Mouse (Mus musculus) heart, embryonic 15.5 days (tissue): Measurements from ENCODE around the gene Pde4a. TPM values are rescaled to one million over a fixed set of nuclear protein-coding genes. Genes with fewer than 3 reads are reported as not detected.
"Not testable (repeated sequence)": the region's sequence is repeated elsewhere in the genome, so short reads cannot be mapped to it uniquely, and the experiment has no call there.

Experiments
- ATAC-seq: fragments of 200-750 bp; cut with Nextera tagmentation; replicated peaks from 2 replicates; pipeline ENCODE4 v1.8.0; 2017; ENCODE audit warnings: low read depth, moderate TSS enrichment; ENCODE audit not compliant: insufficient number of reproducible peaks, insufficient read depth, low FRiP score
- H3K27ac ChIP-seq: fragments of 300-500 bp; sonication (generic); 2 replicates; pipeline ENCODE4 v1.5.1; 2015; ENCODE audit warnings: mild to moderate bottlenecking, inconsistent platforms
- H3K27me3 ChIP-seq: fragments of 300-500 bp; sonication (generic); 2 replicates; pipeline ENCODE4 v1.6.1; 2015; ENCODE audit warnings: inconsistent platforms
- H3K36me3 ChIP-seq: fragments of 300-500 bp; sonication (generic); 2 replicates; pipeline ENCODE4 v1.6.1; 2015; ENCODE audit warnings: mild to moderate bottlenecking, inconsistent platforms
- H3K4me1 ChIP-seq: fragments of 300-500 bp; sonication (generic); replicated peaks from 2 replicates; pipeline ENCODE4 v1.6.1; 2015; ENCODE audit warnings: inconsistent platforms
- H3K4me2 ChIP-seq: fragments of 300-500 bp; sonication (generic); 2 replicates; pipeline ENCODE4 v1.6.1; 2015; ENCODE audit warnings: inconsistent platforms, mild to moderate bottlenecking, moderate library complexity
- H3K4me3 ChIP-seq: fragments of 300-500 bp; sonication (generic); 2 replicates; pipeline ENCODE4 v1.5.1; 2015; ENCODE audit warnings: mild to moderate bottlenecking, inconsistent platforms
- H3K9ac ChIP-seq: fragments of 300-500 bp; sonication (generic); 2 replicates; pipeline ENCODE4 v1.6.1; 2015; ENCODE audit warnings: mild to moderate bottlenecking, inconsistent platforms
- H3K9me3 ChIP-seq: fragments of 300-500 bp; sonication (generic); replicated peaks from 2 replicates; pipeline ENCODE4 v1.6.1; 2016; ENCODE audit warnings: inconsistent platforms
- WGBS: fragments of 180-500 bp; shearing (Covaris S2); methylation state at CpG from one replicate; pipeline ENCODE4 v1.1.7; 2015; ENCODE audit warnings: mixed read lengths; 5-methylcytosine and 5-hydroxymethylcytosine counted together
- polyA plus RNA-seq: library from polyadenylated mRNA; unstranded; fragments of >200 nt; fragmentation: Nextera tagmentation; extraction: Ambion mirVana; gene quantifications from 2 replicates; pipeline ENCODE4 v1.2.1, GENCODE M21; 2015

Gene Pde4a
- polyA plus RNA-seq, 1 experiment from 2014 or later, result 13.0 TPM

DNA sequence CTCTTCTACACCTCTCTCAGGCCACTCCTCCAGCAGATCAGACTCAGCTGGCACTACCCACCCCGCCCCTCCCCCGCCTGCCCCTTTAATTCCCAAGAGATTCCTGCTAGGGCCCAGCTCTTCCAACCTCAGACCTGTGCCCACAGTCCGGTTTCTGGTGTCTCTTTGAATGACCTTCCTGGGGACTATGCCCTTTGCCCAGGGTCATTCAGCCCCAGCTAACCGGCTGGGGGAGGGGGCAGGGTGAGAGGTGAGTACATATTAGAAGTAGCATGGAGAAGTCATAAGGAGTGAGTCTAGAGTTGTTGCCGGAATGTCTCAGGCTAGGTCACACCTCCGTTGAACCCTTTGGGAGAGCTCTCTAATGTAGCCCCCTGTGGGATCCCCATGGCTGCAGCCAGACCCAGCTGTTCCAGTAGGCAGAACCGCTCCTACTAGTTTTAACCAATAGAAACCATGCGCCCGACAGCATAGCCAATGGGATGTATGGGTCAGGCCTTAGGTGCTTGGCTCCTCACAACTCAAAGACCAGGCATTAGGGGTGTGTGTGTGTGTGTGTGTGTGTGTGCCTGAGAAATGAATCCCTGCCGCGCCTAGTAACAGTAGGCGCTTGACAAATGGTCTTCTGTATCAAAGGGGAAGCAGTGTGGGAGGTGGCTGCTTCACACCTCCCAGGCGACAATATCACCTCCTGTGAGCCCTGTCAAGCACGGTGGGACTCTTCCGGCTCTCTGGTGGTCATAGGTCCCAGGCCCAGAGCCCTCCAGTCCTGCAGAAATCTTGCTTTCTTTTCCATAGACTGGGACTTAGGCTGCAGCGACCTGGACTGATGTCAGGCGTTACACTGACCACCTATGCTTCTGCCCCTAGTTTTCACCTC is 84.4 kb downstream of the Pde4a start:
- H3K27me3 ChIP-seq, result peaks cover 69% of the 10 kb centered on the region
- H3K4me1 ChIP-seq, result peaks cover 15% of the 10 kb centered on the region
- H3K9me3 ChIP-seq, result no peaks in the 10 kb centered on the region
- H3K9ac ChIP-seq, result no peak overlapping the region
- 24% methylated on average over 17 of the region's 17 CpGs for WGBS
- H3K36me3 ChIP-seq, result no peaks in the 10 kb centered on the region
- H3K4me2 ChIP-seq, result no peak overlapping the region
- no peak overlapping the region for H3K27ac ChIP-seq
- H3K4me3 ChIP-seq, result no peak overlapping the region
- no peak for ATAC-seq

DNA sequence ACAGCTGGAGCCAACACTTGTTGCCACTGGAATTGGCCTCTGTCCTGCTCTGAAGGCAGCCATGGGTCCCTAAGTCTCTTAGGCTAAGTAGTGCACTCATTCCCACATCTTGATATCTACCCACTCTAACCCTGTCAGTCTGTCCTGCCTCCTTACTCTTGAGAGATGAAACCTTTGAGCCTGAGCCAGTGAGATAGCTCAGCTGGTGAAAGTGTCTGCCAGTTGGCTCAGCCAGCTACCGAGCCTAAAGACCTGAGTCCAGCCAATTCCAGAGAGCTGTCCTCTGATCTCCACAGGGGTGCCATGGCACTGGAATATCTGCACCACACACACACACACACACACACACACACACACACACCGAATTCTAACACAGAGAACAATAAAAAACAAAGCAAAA is 85.0 kb downstream of the Pde4a start:
- 68% methylated on average over 2 of the region's 2 CpGs for WGBS
- H3K36me3 ChIP-seq, result no peaks in the 10 kb centered on the region
- no peak for ATAC-seq

DNA sequence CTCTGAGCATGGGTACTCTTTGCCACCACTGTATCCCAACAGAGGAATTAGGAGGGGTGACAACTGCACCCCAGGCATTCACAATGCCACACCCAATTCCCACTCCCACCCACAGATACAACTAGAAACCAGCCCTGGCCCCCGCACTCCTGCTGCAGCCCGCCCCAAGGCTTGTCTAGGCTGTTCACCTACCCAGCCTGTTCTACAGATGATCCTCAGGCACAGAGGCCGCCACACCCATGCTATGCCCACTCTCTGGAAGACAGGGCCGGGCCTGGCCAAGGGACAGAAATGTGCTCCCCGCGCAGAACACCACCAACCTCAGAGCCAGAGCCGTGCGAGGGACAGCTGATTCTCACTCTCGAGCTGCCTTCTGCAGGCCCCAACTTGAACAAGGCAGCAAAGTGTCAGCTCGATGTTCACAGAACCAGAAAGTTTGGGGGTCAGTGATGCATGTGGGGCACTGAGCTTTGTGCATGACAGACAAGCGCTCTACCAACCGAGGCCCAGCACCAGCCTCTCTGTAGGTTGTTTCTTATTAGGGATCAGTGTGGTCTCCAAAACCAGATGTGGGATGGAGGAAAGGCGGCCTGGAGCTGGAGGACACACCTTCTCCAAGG is 85.7 kb downstream of the Pde4a start:
- Histone ChIP-seq H3K4me2 (no peak overlapping the region), H3K4me1 (peaks cover 9% of the 10 kb centered on the region), H3K36me3 (no peaks in the 10 kb centered on the region), H3K27ac (no peak overlapping the region), H3K9ac (no peak overlapping the region), H3K9me3 (no peaks in the 10 kb centered on the region), H3K4me3 (no peak overlapping the region), H3K27me3 (peaks cover 55% of the 10 kb centered on the region)
- whole genome bisulfite sequencing, result 65% methylated on average over 13 of the region's 13 CpGs
- no peak for ATAC-seq

More for the DNA sequence above, 85.0 kb downstream of the Pde4a start:
- Histone ChIP-seq H3K9me3 (no peaks in the 10 kb centered on the region), H3K27ac (no peak overlapping the region), H3K4me2 (no peak overlapping the region), H3K9ac (no peak overlapping the region), H3K4me3 (no peak overlapping the region), H3K27me3 (peaks cover 63% of the 10 kb centered on the region), H3K4me1 (peaks cover 9% of the 10 kb centered on the region)

DNA sequence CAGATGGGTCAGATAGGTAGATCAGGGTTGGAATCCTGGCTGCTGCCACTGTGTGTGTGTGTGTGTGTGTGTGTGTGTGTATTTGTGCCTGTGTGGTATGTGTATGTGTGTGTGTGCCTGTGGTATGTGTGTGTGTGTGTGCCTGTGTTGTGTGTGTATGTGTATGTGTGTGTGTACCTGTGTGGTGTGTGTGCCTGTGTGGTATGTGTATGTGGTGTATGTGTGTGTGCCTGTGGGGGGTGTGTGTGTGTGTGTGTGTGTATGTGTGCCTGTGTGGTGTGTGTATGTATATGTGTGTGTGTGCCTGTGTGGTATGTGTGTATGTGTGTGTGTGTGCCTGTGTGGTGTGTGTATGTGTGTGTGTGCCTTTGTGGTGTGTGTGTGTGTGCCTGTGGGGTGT is 89.2 kb downstream of the Pde4a start:
- Histone ChIP-seq H3K27me3 (peaks cover 24% of the 10 kb centered on the region), H3K9me3 (no peaks in the 10 kb centered on the region), H3K4me1 (peaks cover 2% of the 10 kb centered on the region; the same call in 1 of the 2 replicates), H3K36me3 (no peaks in the 10 kb centered on the region), H3K9ac (no peak overlapping the region), H3K4me2 (no peak overlapping the region), H3K4me3 (no peak overlapping the region), H3K27ac (no peak overlapping the region)
- no peak for ATAC-seq

DNA sequence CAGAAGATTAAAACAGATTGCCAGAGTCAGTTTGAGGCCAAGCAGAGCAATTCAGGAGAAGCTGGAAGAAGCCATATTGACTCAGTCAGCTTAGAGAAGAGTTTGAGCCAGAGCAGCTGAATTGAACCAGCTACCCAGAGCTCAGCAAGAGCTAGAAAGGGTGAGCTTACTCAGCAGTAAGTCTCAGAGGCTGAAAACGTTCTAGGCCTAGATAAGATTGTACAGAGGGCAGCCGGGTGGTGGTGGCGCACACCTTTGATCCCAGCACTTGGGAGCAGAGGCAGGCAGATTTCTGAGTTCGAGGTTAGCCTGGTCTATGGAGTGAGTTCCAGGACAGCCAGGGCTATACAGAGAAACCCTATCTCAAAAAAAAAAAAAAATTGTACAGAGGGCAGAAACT is 90.8 kb downstream of the Pde4a start:
- not testable (repeated sequence) for H3K36me3 ChIP-seq, H3K27ac ChIP-seq
- 63% methylated on average over 4 of the region's 4 CpGs for WGBS

DNA sequence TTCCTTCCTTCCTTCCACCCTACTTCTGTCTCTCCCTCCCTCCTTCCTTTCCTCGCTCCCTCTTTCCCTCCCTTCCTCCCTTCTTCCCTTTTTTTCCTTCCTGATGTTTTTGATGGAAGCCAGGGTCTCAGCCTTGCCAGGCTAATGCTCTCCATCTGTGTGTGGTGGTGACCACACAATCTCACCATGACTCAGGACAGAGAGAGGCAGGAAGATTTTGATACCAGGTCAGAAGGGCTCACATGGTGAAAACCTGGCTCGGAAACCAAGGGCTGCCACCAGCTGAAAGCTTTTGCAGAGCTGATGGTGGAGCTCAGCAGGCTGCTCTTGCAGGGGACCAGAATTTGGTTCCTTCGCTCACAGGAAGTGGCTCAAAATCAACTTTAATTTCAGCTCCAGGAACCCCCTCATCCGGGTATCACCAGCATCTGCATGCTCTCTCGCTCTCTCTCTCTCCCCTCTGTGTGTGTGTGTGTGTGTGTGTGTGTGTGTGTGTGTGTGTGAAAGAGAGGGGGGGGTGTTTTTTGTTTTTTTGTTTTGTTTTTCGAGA is 95.1 kb downstream of the Pde4a start:
- Histone ChIP-seq H3K9ac (no peak overlapping the region), H3K9me3 (no peaks in the 10 kb centered on the region), H3K4me2 (no peak overlapping the region), H3K27ac (no peak overlapping the region), H3K27me3 (no peaks in the 10 kb centered on the region), H3K4me3 (no peak overlapping the region), H3K36me3 (no peaks in the 10 kb centered on the region), H3K4me1 (peaks cover 8% of the 10 kb centered on the region)
- ATAC-seq, result no peak
- 67% methylated on average over 6 of the region's 6 CpGs for WGBS

More for the DNA sequence above, 90.8 kb downstream of the Pde4a start:
- H3K4me3 ChIP-seq, H3K9ac ChIP-seq, H3K9me3 ChIP-seq, H3K27me3 ChIP-seq, H3K4me1 ChIP-seq, H3K4me2 ChIP-seq, ATAC-seq: not testable (repeated sequence)

DNA sequence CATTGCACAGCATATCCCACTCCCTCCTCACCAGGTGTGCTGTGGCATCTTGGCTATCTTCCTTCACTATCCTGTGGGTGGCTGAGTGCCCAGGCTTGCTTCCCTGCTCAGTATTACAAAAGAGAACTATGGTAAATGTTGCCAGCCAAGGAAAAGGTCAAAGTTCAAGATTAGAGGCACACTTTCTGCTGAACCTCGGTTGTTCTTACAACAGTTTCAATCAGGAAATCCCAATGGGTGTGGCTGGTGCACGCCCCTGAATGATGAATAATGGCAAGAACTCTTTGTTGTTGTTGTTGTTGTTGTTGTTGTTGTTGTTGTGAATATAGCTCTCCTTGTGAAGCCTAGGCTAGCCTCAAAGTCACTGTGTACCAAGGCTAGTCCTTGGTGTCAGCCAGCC is 96.3 kb downstream of the Pde4a start:
- Histone ChIP-seq H3K27ac (no peak overlapping the region), H3K9ac (no peak overlapping the region), H3K4me1 (peaks cover 21% of the 10 kb centered on the region), H3K4me3 (no peak overlapping the region), H3K4me2 (no peak overlapping the region), H3K9me3 (no peaks in the 10 kb centered on the region), H3K27me3 (no peaks in the 10 kb centered on the region), H3K36me3 (peaks cover 1% of the 10 kb centered on the region; the same call in 1 of the 2 replicates)
- 59% methylated on average over 2 of the region's 2 CpGs for WGBS
- ATAC-seq, result no peak

Other genes starting within 250 kb of the Pde4a start
- gene Dnmt1, start 205.8 kb upstream of the Pde4a start, polyA plus RNA-seq, result 41.7 and 61.2 TPM in 2 replicates
- 16.9 and 26.6 TPM in 2 replicates for gene S1pr2, start 188.9 kb upstream of the Pde4a start, polyA plus RNA-seq
- gene Mrpl4, start 163.0 kb upstream of the Pde4a start, polyA plus RNA-seq, result 136 and 147 TPM in 2 replicates
- 13.2 and 24.9 TPM in 2 replicates for gene Icam1, start 149.7 kb upstream of the Pde4a start, polyA plus RNA-seq
- gene Icam4, start 136.3 kb upstream of the Pde4a start, polyA plus RNA-seq, result 1.9 and 2.8 TPM in 2 replicates
- gene Icam5, start 133.6 kb upstream of the Pde4a start, polyA plus RNA-seq, result 0.04 and 0.13 TPM in 2 replicates
- 0.42 TPM in 1 of 2 replicates, not detected in the other for gene Zglp1, start 98.6 kb upstream of the Pde4a start, polyA plus RNA-seq
- gene Gm49373, start 92.6 kb upstream of the Pde4a start, polyA plus RNA-seq, result 0.26 and 0.79 TPM in 2 replicates
- gene Fdx1l, start 92.1 kb upstream of the Pde4a start, polyA plus RNA-seq, result 42.9 and 52.3 TPM in 2 replicates
- gene Gm38431, start 73.7 kb upstream of the Pde4a start, polyA plus RNA-seq, result 1.1 and 2.3 TPM in 2 replicates
- gene Raver1, start 73.7 kb upstream of the Pde4a start, polyA plus RNA-seq, result 33.5 and 53.2 TPM in 2 replicates
- gene Tyk2, start 34.5 kb upstream of the Pde4a start, polyA plus RNA-seq, result 12.2 and 16.6 TPM in 2 replicates
- gene Cdc37, start 15.7 kb upstream of the Pde4a start, polyA plus RNA-seq, result 203 and 229 TPM in 2 replicates
- gene Keap1, start 73.6 kb downstream of the Pde4a start, polyA plus RNA-seq, result 43.4 and 56.9 TPM in 2 replicates
- 0.05 and 0.11 TPM in 2 replicates for gene S1pr5, start 82.7 kb downstream of the Pde4a start, polyA plus RNA-seq
- 48.5 and 50.9 TPM in 2 replicates for gene Atg4d, start 99.6 kb downstream of the Pde4a start, polyA plus RNA-seq
- gene Kri1, start 122.3 kb downstream of the Pde4a start, polyA plus RNA-seq, result 10.4 and 12.5 TPM in 2 replicates
- 88.6 and 96.4 TPM in 2 replicates for gene Cdkn2d, start 125.7 kb downstream of the Pde4a start, polyA plus RNA-seq
- gene Ap1m2, start 146.6 kb downstream of the Pde4a start, polyA plus RNA-seq, result 1.8 and 6.9 TPM in 2 replicates
- 56.8 and 81.4 TPM in 2 replicates for gene Slc44a2, start 155.0 kb downstream of the Pde4a start, polyA plus RNA-seq
- 88.1 and 118 TPM in 2 replicates for gene Ilf3, start 202.2 kb downstream of the Pde4a start, polyA plus RNA-seq
- 23.8 and 28.1 TPM in 2 replicates for gene Qtrt1, start 246.1 kb downstream of the Pde4a start, polyA plus RNA-seq